Mouse (Mus musculus) liver, embryonic 12.5 days (tissue): Measurements from ENCODE around the gene Arl3. TPM values are rescaled to one million over a fixed set of nuclear protein-coding genes. Genes with fewer than 3 reads are reported as not detected.
"Not testable (repeated sequence)": the region's sequence is repeated elsewhere in the genome, so short reads cannot be mapped to it uniquely, and the experiment has no call there.

Experiments
- ATAC-seq: fragments of 200-750 bp; cut with Nextera tagmentation; 2 replicates; pipeline ENCODE4 v1.8.0; 2017; ENCODE audit warnings: moderate number of reproducible peaks, mild to moderate bottlenecking, moderate library complexity
- H3K27ac ChIP-seq: fragments of 300-500 bp; sonication (generic); 2 replicates; pipeline ENCODE4 v1.5.1; 2016; ENCODE audit warnings: mild to moderate bottlenecking
- H3K27me3 ChIP-seq: fragments of 300-500 bp; sonication (generic); replicated peaks from 2 replicates; pipeline ENCODE4 v1.6.1; 2016; ENCODE audit warnings: mild to moderate bottlenecking, moderate library complexity
- H3K36me3 ChIP-seq: fragments of 300-500 bp; sonication (generic); 2 replicates; pipeline ENCODE4 v1.6.1; 2016; ENCODE audit warnings: mild to moderate bottlenecking, moderate library complexity
- H3K4me1 ChIP-seq: fragments of 300-500 bp; sonication (generic); 2 replicates; pipeline ENCODE4 v1.6.1; 2016
- H3K4me2 ChIP-seq: fragments of 300-500 bp; sonication (generic); 2 replicates; pipeline ENCODE4 v1.6.1; 2016; ENCODE audit warnings: mild to moderate bottlenecking, moderate library complexity
- H3K4me3 ChIP-seq: fragments of 300-500 bp; sonication (generic); 2 replicates; pipeline ENCODE4 v1.5.1; 2016; ENCODE audit warnings: mild to moderate bottlenecking, moderate library complexity
- H3K9ac ChIP-seq: fragments of 300-500 bp; sonication (generic); 2 replicates; pipeline ENCODE4 v1.6.1; 2016; ENCODE audit warnings: mild to moderate bottlenecking, moderate library complexity
- H3K9me3 ChIP-seq: fragments of 300-500 bp; sonication (generic); replicated peaks from 2 replicates; pipeline ENCODE4 v1.6.1; 2016; ENCODE audit warnings: mild to moderate bottlenecking, moderate library complexity
- WGBS: fragments of 180-500 bp; shearing (Covaris S2); methylation state at CpG from one replicate; pipeline ENCODE4 v1.1.7; 2016; ENCODE audit not compliant: insufficient replicate concordance; 5-methylcytosine and 5-hydroxymethylcytosine counted together
- polyA plus RNA-seq: library from polyadenylated mRNA; unstranded; fragments of >200 nt; fragmentation: Nextera tagmentation; extraction: Ambion mirVana; gene quantifications from 2 replicates; pipeline ENCODE4 v1.2.1, GENCODE M21; 2016

The Arl3 gene
- polyA plus RNA-seq, 1 experiment from 2014 or later: 37.2 TPM

GRCm38 (mm10) chr19:46573990-46574389 lies 992 bp upstream of the Arl3 start:
- Histone ChIP-seq H3K9me3 (no peaks in the 10 kb centered on the region), H3K27me3 (no peaks in the 10 kb centered on the region), H3K27ac (0 out of 2 replicates have a peak overlapping the region, but pooled peaks have one; percentile 79), H3K9ac (peak overlapping the region; percentile 77), H3K4me1 (peaks cover 47% of the 10 kb centered on the region), H3K4me2 (peak overlapping the region; percentile 94), H3K36me3 (no peaks in the 10 kb centered on the region), H3K4me3 (peak overlapping the region; percentile 78)
- 27% methylated on average over 6 of the region's 6 CpGs for WGBS
- ATAC-seq: no peak

- ATAC-seq: peak; percentile 22
- 1% methylated on average over 17 of the region's 17 CpGs for WGBS
- H3K9me3 ChIP-seq: no peaks in the 10 kb centered on the region
These were observed 450 bp downstream of the Arl3 start for GRCm38 (mm10) chr19:46572548-46572947.

GRCm38 (mm10) chr19:46571878-46572244 lies 1.1 kb downstream of the Arl3 start:
- H3K27ac ChIP-seq: no peak overlapping the region
- H3K9me3 ChIP-seq: no peaks in the 10 kb centered on the region
- WGBS: 53% methylated on average over 10 of the region's 10 CpGs
- ATAC-seq: no peak
- peak overlapping the region; percentile 78 for H3K4me3 ChIP-seq
- peak overlapping the region; percentile 94 for H3K4me2 ChIP-seq
- no peaks in the 10 kb centered on the region for H3K36me3 ChIP-seq
- peak overlapping the region; percentile 75; the same call in 1 of the 2 replicates for H3K9ac ChIP-seq
- peaks cover 39% of the 10 kb centered on the region for H3K4me1 ChIP-seq
- no peaks in the 10 kb centered on the region for H3K27me3 ChIP-seq

More at GRCm38 (mm10) chr19:46572548-46572947, 450 bp downstream of the Arl3 start:
- Histone ChIP-seq H3K9ac (peak overlapping the region; percentile 75), H3K4me1 (peaks cover 39% of the 10 kb centered on the region), H3K27ac (peak overlapping the region; percentile 59), H3K4me3 (peak overlapping the region; percentile 78), H3K36me3 (no peaks in the 10 kb centered on the region), H3K4me2 (peak overlapping the region; percentile 94), H3K27me3 (no peaks in the 10 kb centered on the region)

- WGBS: 70% methylated on average over 3 of the region's 3 CpGs
- not testable (repeated sequence) for H3K9ac ChIP-seq, H3K9me3 ChIP-seq, ATAC-seq, H3K36me3 ChIP-seq, H3K27ac ChIP-seq, H3K27me3 ChIP-seq
- Histone ChIP-seq H3K4me3 (0 out of 2 replicates have a peak overlapping the region, but pooled peaks have one; percentile 78), H3K4me2 (peak overlapping the region; percentile 94), H3K4me1 (peaks cover 39% of the 10 kb centered on the region)
These were observed 1.7 kb downstream of the Arl3 start for GRCm38 (mm10) chr19:46571211-46571877.

- Histone ChIP-seq H3K27ac (no peak overlapping the region), H3K27me3 (no peaks in the 10 kb centered on the region), H3K4me2 (no peak overlapping the region), H3K4me3 (no peak overlapping the region), H3K4me1 (peaks cover 16% of the 10 kb centered on the region), H3K9ac (no peak overlapping the region), H3K36me3 (no peaks in the 10 kb centered on the region), H3K9me3 (no peaks in the 10 kb centered on the region)
- no peak for ATAC-seq
- 66% methylated on average over 14 of the region's 14 CpGs for whole genome bisulfite sequencing
These were observed 8.9 kb downstream of the Arl3 start for GRCm38 (mm10) chr19:46564043-46564462.

GRCm38 (mm10) chr19:46563603-46564002 lies 9.4 kb downstream of the Arl3 start:
- no peak for ATAC-seq
- no peaks in the 10 kb centered on the region for H3K27me3 ChIP-seq
- 76% methylated on average over 4 of the region's 4 CpGs for WGBS
- H3K9ac ChIP-seq: no peak overlapping the region
- no peak overlapping the region for H3K27ac ChIP-seq
- no peak overlapping the region for H3K4me3 ChIP-seq
- no peak overlapping the region for H3K4me2 ChIP-seq
- no peaks in the 10 kb centered on the region for H3K9me3 ChIP-seq
- H3K4me1 ChIP-seq: peaks cover 20% of the 10 kb centered on the region
- no peaks in the 10 kb centered on the region for H3K36me3 ChIP-seq

- no peak overlapping the region for H3K9ac ChIP-seq
- H3K4me2 ChIP-seq: no peak overlapping the region
- no peak for ATAC-seq
- H3K27ac ChIP-seq: no peak overlapping the region
- H3K4me1 ChIP-seq: peaks cover 22% of the 10 kb centered on the region
- 83% methylated on average over 14 of the region's 14 CpGs for WGBS
- H3K9me3 ChIP-seq: no peaks in the 10 kb centered on the region
- H3K36me3 ChIP-seq: no peaks in the 10 kb centered on the region
- H3K4me3 ChIP-seq: no peak overlapping the region
- no peaks in the 10 kb centered on the region for H3K27me3 ChIP-seq
These were observed 10.2 kb downstream of the Arl3 start for GRCm38 (mm10) chr19:46562581-46563515.

- 31% methylated on average over 1 of the region's 1 CpGs for WGBS
- H3K27me3 ChIP-seq: no peaks in the 10 kb centered on the region
- no peak overlapping the region for H3K4me2 ChIP-seq
- no peaks in the 10 kb centered on the region for H3K9me3 ChIP-seq
- H3K27ac ChIP-seq: no peak overlapping the region
- peaks cover 22% of the 10 kb centered on the region for H3K4me1 ChIP-seq
- H3K9ac ChIP-seq: no peak overlapping the region
- H3K4me3 ChIP-seq: no peak overlapping the region
- H3K36me3 ChIP-seq: peaks cover 1% of the 10 kb centered on the region
- no peak for ATAC-seq
These were observed 10.9 kb downstream of the Arl3 start for GRCm38 (mm10) chr19:46562132-46562531.

GRCm38 (mm10) chr19:46558631-46559030 lies 14.4 kb downstream of the Arl3 start:
- Histone ChIP-seq H3K27ac (no peak overlapping the region), H3K4me3 (no peak overlapping the region), H3K9me3 (no peaks in the 10 kb centered on the region), H3K36me3 (peaks cover 13% of the 10 kb centered on the region), H3K9ac (no peak overlapping the region), H3K4me2 (no peak overlapping the region), H3K27me3 (no peaks in the 10 kb centered on the region), H3K4me1 (peaks cover 35% of the 10 kb centered on the region)
- ATAC-seq: no peak
- WGBS: 76% methylated on average over 12 of the region's 12 CpGs

- peaks cover 13% of the 10 kb centered on the region for H3K36me3 ChIP-seq
- H3K27ac ChIP-seq: no peak overlapping the region
- H3K4me1 ChIP-seq: peaks cover 36% of the 10 kb centered on the region
- H3K4me2 ChIP-seq: no peak overlapping the region
- ATAC-seq: no peak
- no peak overlapping the region for H3K4me3 ChIP-seq
- H3K9me3 ChIP-seq: no peaks in the 10 kb centered on the region
- no peaks in the 10 kb centered on the region for H3K27me3 ChIP-seq
- 72% methylated on average over 8 of the region's 8 CpGs for WGBS
- no peak overlapping the region for H3K9ac ChIP-seq
These were observed 15.0 kb downstream of the Arl3 start for GRCm38 (mm10) chr19:46558009-46558408.

- peak; percentile 89 for ATAC-seq
- 13% methylated on average over 11 of the region's 11 CpGs for WGBS
- Histone ChIP-seq H3K9ac (peak overlapping the region; percentile 53), H3K9me3 (no peaks in the 10 kb centered on the region), H3K4me1 (peaks cover 31% of the 10 kb centered on the region), H3K4me2 (peak overlapping the region; percentile 61), H3K27ac (peak overlapping the region; percentile 88), H3K27me3 (no peaks in the 10 kb centered on the region), H3K36me3 (peaks cover 41% of the 10 kb centered on the region), H3K4me3 (no peak overlapping the region)
These were observed 19.4 kb downstream of the Arl3 start for GRCm38 (mm10) chr19:46553541-46553955.

- ATAC-seq: no peak
- H3K9ac ChIP-seq: no peak overlapping the region
- peaks cover 30% of the 10 kb centered on the region for H3K4me1 ChIP-seq
- 58% methylated on average over 4 of the region's 4 CpGs for WGBS
- no peaks in the 10 kb centered on the region for H3K9me3 ChIP-seq
- peaks cover 45% of the 10 kb centered on the region for H3K36me3 ChIP-seq
- H3K4me2 ChIP-seq: no peak overlapping the region
- no peaks in the 10 kb centered on the region for H3K27me3 ChIP-seq
- H3K27ac ChIP-seq: peak overlapping the region; percentile 64; the same call in 1 of the 2 replicates
- no peak overlapping the region for H3K4me3 ChIP-seq
These were observed 20.5 kb downstream of the Arl3 start for GRCm38 (mm10) chr19:46552496-46552895.
